Mouse (Mus musculus): ENCODE measurements at regions not wholly inside any gene's neighbourhood (a gene's known extent, or its start where the extent isn't known, plus 50 kb on each side); places are given as distances from the start of the nearest gene placed in this dataset.

DNA sequence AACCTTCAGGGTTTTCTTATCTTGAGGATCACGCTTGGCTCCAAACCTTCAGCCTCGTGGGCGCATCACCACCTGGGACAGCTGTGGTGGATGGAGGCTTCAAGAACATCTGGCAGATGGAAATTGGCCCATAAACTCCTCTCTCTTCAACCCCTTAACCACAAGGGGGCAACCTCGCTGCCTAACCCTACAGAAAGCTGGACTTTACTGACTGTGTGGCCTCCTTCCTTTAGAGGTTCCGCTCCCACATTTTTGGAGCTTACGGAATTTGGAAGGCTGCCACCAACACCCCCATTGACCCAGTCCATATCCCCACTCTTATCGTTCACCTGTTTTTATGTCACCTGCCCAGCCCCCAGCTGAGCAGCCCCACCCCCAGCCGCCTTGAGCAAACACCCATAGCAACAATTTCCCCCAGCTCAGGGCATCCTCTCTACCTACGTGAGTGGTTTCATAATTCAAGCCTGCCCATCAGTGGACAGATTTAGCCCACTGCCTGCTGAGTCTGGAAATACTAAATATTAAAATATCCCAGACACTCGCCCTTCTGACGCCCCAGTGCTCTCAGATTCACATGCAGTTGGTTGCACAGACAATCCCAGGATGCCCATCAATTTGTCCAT lies 167.0 kb upstream of the Slc22a22 start:
- peak; percentile 6 to 18 for DNase-seq (ENCODE audit: low spot score in 2 of 2)

DNA sequence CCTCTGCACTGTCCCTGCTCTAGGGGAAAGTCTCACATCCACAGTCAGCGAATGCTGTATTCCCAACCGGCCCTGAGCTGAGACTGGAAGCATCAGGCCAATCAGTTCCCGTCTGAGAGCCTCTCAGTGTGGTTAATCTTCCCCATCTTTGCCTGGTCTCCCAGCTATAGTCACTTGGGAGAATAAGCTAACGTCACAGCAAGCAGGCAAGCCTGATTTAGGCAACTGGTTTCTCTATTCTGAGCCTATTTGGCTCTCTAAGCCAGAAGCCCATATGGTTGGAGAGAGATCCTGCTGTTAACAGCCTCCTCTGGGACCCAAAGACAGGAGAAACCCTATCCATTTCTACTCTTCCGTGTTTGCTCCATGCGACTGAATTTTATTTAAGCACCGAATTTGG lies 161.7 kb upstream of the Slc22a22 start:
- DNase-seq (ENCODE audit: low spot score in 2 of 2) = no peak

DNA sequence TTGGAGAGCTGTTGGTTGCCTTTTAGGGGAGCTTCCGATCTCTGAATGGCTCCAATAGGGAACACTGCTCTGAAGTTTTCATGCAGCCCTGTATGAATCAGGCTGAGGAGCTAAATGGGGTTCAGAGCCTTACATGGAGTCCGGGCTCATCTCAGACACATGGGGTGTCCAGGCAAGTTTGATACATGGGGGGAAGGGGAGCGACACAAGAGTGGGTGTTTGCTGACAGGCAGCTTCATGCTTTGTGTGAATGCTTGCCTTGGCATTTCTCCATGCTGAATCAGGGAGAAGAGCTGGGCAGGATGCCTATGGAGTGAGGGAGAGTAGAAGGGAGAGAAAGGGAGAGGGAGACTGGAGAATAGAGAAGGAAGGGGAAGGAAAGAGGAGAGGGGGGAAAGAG lies 155.6 kb upstream of the Slc22a22 start:
- no peak for DNase-seq (ENCODE audit: low spot score in 2 of 2)

DNA sequence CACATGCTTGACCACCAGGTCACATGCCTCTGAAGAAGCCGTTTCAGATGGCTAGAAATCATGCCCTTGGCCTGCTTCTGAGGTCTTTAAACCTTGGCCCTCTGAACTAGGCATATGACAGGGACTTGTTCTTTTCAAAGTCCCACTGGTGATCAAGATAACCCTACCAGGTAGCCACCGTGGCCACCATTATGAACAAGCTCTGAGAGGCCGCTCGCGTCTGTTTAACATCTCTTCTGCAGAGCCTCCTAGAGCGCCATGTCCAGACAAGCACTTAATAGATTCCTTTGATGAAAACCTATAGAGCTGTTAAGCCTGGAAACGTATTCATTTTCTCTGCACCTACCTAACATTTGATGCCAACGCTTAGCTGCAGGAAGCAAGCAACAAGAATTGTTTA lies 155.1 kb upstream of the Slc22a22 start:
- DNase-seq (ENCODE audit: low spot score in 2 of 2) = no peak

DNA sequence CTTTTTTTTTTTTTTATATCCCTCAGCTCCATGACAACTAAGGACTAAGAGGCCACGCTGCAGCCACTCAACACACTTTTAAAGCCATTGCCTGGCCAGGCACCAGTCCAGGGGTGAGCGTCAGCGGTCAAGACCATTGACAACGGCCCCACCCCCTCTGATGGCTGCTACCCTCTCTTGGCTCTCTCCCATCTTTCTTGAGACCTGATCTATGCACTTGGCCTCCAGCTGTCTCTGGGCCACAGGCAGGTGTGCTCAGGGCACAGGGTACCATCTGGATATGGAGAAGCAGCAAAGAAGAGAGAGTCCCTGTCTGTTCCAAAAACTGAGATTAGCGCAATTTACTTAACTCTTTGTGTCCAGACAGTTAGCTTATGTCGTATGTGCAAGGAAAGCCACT lies 141.0 kb upstream of the Slc22a22 start:
- no peak for DNase-seq (ENCODE audit: low spot score in 2 of 2)

DNA sequence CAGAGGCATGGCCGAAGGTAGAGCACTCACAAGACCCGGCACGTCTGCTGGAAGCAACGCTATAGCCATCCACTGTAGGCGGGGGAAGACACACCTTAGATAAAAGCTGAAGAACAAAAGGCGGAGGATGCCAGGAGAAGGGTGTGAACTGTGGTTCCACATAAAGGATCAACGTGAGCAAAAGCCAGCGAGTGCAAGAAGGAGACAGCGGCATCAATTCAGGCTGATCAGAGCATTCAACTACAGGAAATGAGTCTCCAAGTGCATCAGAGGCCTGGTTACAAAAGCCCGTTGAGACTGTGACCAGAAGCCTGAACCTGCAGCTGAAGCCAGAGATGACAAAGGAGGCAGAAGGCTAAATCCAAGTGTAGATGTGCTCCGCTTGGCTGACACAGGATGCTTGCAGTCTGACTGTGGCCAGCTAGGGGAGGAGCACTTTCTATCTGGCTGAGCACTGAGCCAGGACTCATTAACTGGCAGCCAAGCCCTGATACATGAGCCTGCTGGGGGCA lies 139.5 kb upstream of the Slc22a22 start:
- no peak for DNase-seq (ENCODE audit: low spot score in 2 of 2)

DNA sequence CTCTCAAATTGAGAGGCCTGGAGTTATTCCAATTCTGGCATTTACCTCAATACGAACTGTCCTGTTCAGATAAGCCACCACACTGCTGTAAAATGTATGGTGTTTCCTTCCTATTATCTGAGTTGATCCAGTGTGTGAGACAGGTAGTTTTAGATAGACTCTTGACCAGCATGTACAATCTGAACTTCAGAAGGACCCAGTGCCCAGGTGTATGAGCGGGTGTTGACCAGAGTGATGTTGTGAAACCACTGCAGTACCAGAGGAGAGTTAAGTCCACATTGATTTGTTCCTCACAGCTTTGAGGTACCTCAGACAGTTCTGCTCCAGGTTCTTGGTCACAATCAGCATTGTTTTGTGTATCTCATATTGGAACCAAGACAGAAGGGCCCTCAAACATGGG lies 132.6 kb upstream of the Slc22a22 start:
- no peak for DNase-seq (ENCODE audit: low spot score in 2 of 2)

DNA sequence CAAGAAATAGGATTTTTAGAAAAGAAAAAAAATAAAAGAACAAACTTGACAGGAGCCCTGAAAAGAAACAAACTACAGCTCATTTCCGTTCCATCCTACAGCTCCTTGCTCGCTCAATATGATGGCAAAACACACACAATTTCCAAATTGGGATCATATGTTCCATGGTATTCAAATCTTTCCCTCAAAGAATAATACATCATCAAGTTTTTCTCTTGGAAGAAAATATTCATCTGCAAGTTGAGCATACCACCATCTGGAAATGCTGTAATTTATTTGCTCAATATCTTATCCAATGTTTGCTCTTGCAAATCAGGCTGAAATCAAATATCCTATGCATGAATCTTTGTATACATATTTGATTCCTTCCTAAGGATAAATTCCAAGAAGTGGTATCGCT lies 131.1 kb upstream of the Slc22a22 start:
- no peak for DNase-seq (ENCODE audit: low spot score in 2 of 2)

DNA sequence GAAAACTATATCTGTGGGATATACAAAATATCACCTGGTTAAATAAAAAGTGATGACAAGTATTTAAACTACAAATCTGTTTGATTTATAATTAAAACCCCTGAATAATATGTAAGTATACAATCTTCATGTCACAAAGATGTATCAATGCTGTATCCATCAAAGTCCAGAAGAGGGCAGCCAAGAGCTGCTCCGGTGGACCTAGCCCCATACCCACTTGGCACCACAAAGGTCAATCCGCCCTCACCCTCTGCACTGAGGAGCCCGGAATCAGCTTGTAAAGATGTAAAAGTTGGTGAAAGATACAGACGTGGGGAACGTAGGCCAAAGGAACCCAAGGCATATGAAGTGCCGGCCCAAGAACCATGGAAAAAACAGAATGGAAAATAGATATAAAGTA lies 123.1 kb upstream of the Slc22a22 start:
- DNase-seq (ENCODE audit: low spot score in 2 of 2) = peak in 1 of 2 experiments; percentile 13

DNA sequence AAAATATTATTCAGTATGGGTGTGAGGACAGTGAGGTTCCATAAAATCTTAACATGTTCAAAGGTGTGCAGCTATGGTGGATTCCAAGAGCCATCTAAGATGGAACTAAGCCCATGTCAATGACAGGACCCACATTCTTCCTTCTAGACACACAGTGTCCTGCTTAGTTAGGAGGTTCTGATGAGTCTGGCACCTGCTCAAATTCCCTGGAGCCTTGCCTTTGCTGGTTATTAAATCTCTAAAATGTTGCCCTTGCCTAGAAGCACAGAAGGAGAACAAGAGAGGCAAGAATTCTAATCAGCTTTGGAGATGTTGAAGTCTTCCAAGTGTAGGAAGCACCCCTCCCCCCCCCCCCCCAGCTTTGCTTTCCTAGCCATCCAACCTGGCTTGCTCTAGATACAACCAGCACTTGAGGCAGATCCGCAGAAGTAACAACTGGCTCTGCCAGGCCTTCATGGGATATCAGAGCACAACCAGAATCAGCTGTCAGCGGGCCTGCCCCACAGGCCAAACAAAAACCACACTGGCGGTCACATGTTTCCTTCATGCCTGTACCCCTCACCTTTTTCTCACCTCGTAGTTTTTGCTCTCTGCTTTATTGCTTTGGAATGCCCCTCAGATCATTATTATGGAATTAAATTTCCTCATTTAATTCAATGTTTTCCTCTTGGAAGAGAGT lies 116.0 kb upstream of the Slc22a22 start:
- DNase-seq (ENCODE audit: low spot score in 2 of 2) = no peak

DNA sequence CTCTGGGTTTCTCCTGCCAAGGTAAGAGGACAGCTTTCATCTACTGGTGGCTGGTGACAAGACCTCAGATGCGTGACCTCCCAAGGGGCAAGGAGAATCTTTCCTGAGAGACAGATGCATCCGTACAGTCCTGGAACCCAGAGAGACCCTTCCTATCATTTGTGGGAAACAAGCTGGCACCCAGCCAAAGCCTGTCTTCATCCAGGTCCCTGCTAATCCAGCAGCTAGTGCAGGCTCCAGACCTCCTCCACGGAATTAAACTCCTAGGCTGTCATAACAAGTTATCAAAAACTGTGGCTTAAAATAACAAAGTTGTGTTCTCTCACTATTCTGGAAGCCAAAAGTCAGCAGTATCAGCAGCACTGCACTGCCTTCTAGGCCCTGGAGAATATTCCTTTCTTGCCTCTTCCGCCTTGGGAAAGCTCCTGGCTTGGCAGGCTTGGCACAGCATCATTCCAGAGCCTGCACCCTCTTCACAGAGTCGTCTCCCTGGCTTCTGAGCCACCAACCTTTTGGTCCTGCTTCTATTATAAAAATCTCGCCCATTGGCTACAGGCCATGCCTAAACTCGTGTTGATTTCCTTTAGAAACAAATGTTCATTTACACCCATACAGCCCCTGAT lies 113.3 kb upstream of the Slc22a22 start:
- DNase-seq (ENCODE audit: low spot score in 2 of 2) = no peak

DNA sequence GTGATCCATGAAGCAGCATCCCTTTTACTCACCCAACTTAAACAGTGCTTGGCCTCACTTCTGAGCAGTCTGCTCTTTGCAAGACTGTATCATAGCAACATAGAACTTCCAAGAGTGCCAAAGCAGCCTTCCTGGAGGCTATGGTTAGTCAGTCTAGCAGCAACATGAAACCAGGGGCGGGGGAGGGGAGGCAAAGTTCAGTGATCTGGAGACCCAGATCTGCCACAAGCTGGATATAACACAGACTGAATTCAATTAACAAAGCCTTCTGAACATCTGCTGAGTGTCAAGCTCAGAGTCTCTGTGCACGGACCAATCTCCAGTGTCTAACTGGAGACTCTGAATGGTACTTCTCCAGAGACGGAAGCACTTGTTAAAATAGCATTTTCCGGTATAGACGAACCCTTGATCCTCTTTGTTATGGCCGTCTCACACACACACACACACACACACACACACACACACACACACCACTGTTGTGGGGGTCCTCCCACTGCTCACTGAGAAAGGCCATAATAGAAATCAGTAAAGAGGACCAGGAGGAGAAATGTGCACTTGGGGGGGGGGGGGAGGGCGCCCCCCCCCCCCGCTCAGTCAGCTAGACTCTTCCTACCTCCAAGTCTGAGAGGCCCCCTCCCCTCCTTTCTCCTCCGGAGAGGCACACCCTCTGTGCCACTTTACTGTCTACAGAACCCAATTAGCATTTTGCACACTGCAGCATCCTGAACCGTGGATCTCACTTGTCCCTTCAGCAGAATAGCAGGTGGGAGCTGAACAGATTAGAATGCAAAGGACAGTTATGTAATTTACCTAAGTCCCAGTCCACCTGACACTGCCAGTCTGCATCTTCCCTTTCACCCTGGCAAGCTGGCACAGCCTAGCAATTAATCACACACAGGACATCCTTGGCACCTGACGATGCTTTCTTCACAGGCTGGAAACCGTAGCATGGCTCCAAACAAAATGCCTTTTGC lies 112.3 kb upstream of the Slc22a22 start:
- DNase-seq (ENCODE audit: low spot score in 2 of 2) = no peak

DNA sequence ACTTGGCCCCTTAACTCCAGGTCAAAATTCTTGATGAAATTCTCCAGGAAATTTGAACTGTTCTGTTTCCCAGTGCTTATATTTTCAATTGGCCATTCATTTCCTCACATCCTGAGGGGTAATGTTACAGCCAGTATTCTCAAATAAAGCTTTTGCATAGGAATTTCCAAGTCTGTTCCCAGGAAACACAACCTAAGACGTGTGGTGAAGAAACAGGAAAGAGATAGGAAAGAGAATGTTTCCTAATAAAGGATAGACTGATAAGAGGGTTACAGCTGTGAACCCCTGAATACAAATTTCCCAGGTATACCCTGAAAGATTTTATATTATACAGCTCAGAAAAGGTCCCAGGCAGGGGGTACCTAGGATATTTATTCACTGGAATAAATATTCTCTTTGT lies 108.0 kb upstream of the Slc22a22 start:
- no peak for DNase-seq (ENCODE audit: low spot score in 2 of 2)

DNA sequence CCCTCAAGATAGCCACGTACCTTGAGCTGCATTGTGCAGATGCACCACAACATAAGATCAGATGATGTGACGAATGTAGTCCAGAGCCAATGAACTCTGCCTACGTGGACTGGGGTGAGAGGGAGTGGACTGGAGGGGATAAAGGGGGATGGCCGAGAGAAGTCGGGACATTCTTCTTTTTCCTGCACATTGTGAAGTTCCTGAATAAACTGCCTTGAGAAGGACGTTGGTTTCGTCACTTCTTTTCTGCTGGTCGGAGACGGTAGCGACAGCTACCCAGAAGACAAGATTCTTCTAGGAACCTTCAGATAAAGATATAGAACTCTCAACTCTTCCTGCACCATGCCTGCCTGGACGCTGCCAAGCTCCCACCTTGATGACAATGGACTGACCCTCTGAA lies 107.1 kb upstream of the Slc22a22 start:
- DNase-seq (ENCODE audit: low spot score in 2 of 2) = no peak

DNA sequence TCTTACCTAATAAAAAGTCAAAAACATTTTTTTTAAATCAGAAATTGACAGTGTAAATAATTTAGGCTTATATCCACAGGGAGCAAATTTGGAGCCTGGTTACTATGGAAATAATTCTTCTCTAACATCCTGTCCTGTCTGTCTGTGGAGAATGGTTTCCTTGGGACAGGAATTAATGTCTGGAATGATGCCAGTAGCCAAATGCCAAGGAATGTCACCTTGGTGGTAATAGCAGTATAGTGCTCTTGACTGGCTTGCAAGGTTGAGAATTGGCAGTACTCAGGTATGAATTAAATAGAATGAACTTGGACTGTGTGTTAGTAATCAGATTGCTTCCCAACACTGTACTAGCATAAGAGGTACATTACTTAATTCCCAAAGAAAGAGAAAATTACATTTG lies 103.8 kb upstream of the Slc22a22 start:
- DNase-seq (ENCODE audit: low spot score in 2 of 2) = no peak

DNA sequence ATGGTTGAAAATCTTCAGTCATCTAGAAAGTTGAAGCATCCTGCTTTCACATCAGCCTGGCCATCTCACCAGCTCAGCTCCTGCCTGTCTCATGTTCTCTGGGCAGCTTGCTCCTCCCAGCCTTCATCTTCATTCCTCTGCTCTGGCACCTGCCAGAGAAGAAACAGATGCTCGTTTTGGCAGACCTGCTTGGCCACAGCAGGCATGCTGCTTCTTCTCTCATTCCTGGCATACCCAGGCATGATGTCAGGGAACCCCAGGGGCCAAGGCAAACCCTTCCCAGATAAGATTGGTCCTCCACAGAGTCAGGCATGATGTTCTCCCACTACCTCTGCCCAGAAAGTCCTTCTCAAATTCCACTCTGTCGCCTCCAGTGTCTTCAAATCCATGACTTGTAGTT lies 101.4 kb upstream of the Slc22a22 start:
- DNase-seq (ENCODE audit: low spot score in 2 of 2) = no peak

DNA sequence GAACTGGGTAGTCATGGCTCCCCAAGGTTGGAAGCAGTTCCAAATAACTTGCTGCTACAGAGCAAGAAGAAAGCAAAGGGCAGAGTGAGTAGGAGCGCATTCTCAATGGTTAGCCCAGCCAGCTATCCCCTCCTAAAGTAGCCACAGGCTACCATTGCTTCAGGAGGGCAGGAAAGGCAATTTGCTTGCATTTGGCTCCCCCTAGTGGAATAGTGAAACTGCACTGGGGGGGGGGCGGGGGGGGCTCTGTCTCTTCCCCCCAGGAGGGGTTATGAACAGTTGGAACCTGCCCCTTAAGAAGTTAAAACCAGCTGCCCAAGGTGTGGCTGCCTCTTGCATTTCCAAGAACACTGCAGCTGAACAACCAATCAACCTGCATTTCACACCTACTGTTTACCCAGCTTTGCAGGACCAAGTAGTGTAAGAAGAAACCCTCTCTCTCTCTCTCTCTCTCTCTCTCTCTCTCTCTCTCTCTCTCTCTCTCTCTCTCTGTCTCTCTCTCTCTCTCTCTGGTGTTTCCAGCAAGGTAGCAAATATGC lies 96.7 kb upstream of the Slc22a22 start:
- DNase-seq (ENCODE audit: low spot score in 2 of 2) = no peak

DNA sequence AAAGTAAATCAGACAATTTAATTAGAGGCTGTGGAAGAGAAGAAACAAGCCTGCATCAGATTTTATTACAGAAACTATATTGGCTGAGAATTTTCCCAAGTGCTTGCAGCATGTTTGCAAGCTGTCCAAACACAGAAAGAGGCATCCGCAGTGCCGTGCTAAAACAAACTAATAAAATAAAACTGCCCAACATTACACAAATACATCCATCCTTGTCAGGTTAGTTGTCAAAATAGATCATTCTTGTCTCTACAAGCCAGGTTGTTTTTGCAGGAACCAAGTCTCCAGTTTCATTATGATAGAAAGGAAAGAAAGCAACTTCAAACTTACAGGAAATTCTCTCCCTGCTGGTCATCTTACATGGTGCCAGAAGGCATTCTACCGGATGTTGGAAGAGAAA lies 95.0 kb upstream of the Slc22a22 start:
- DNase-seq (ENCODE audit: low spot score in 2 of 2) = no peak

DNA sequence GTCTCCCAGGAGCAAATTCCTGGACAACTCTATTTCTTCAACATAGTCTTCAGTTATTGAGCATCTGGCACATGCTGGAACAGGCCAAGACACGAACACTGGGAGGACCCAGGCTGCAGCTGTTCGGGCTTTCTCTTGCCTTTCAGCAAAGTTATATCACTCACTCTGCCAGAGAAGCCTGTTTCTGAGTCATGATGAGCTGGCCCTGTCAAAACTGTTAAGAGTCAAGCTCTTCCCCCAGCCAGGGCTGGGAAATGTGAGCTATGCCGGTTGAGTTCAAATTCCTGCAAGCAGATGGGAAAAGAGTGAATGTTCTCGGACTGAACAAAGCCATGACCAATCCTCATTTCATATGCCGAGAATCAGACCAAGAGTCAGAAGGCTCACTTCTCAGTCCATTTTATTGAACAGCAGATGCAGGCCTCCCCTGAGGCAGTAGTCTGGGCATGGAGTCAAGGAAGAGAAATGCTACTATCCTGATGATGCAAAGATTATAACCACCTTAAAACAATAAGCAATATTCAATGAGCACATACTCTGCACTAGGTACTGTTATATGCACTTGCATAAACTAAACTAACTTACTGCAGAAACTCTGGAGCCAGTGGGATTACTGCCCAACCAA lies 90.7 kb upstream of the Slc22a22 start:
- DNase-seq (ENCODE audit: low spot score in 2 of 2) = peak; percentile 5 to 27

DNA sequence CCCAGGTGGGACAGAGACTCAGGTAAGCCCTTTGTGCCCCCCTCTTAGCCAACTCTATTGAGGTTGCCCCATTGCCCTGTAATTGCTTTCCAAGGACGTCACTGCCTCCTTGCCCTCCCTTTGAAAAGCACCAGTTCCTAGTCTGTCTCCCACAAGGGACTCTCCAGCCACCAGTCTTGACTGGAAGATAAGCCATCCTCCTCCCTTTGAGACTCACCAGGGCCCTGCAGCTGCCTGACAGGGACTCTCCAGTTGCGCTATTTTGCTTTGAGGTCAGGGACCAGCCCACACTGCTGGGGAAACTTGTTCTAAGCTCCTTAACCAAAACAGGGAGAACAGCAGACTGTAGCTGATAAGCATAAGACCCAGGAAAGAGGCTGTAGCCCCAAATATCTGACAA lies 69.7 kb upstream of the Slc22a22 start:
- no peak for DNase-seq (ENCODE audit: low spot score in 2 of 2)

DNA sequence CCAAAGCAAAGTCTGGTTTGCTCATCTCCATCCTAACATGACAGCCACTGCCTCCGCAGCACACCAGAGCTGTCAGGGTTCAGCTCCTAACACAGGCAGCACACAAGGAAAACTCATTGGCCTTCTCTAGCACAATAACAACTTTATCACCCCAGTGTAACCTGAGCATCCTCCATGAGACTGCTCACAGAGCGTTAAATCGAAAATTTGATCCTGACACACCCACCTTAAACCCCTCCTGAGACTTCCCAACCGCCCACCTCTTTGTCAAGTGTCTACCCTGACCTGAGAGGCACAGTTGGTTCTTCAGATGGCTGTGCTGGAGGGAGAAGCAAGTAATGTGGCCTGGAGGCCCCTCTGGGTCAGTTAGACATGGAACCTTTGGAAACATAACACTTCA lies 67.7 kb upstream of the Slc22a22 start:
- no peak for DNase-seq (ENCODE audit: low spot score in 2 of 2)
